Mouse (Mus musculus): ENCODE measurements at regions not wholly inside any gene's neighbourhood (a gene's known extent, or its start where the extent isn't known, plus 50 kb on each side); places are given as distances from the start of the nearest gene placed in this dataset.
A peak's percentile ranks its signal among the peaks of the same experiment; 100 is the strongest.

- ATAC-seq (no peak), DNase-seq (ENCODE audit: low spot score) (peak; percentile 34)
- no peak overlapping the region for H3K4me3 ChIP-seq (ENCODE audit: low read depth, low read length)
- TF ChIP-seq EP300 (IDR thresholded peaks at IDR 0.05) (no peak), CTCF (IDR thresholded peaks at IDR 0.05) (no peak)
- H3K9ac ChIP-seq (replicated peaks; ENCODE audit: low read depth) = no peak overlapping the region
- H3K27ac ChIP-seq (ENCODE audit: low read length) = no peak overlapping the region
- H3K9me3 ChIP-seq (ENCODE audit: low read length) = no peaks in the 10 kb centered on the region
- H3K27me3 ChIP-seq (replicated peaks; ENCODE audit: insufficient read depth, low read length) = no peaks in the 10 kb centered on the region
- no peaks in the 10 kb centered on the region for H3K4me1 ChIP-seq (ENCODE audit: insufficient read depth, low read depth, low read length)
- H3K36me3 ChIP-seq (ENCODE audit: insufficient read depth, low read length) = no peaks in the 10 kb centered on the region
- H3K4me2 ChIP-seq (replicated peaks; ENCODE audit: low read depth, low read length) = no peak overlapping the region
Measured at GRCm38 (mm10) chr5:47185868-47186267, 797.1 kb upstream of the Slit2 start.

- no peak overlapping the region for H3K9ac ChIP-seq (replicated peaks; ENCODE audit: low read depth)
- no peaks in the 10 kb centered on the region for H3K4me1 ChIP-seq (ENCODE audit: insufficient read depth, low read depth, low read length)
- no peaks in the 10 kb centered on the region for H3K27me3 ChIP-seq (replicated peaks; ENCODE audit: insufficient read depth, low read length)
- TF ChIP-seq EP300 (IDR thresholded peaks at IDR 0.05) = peak; percentile 71
- TF ChIP-seq CTCF (IDR thresholded peaks at IDR 0.05) = no peak
- no peak for DNase-seq (ENCODE audit: low spot score)
- no peaks in the 10 kb centered on the region for H3K9me3 ChIP-seq (ENCODE audit: low read length)
- no peak for ATAC-seq
- WGBS = 46% methylated on average over 3 of the region's 3 CpGs
- H3K4me3 ChIP-seq (ENCODE audit: low read depth, low read length) = no peak overlapping the region
- H3K36me3 ChIP-seq (ENCODE audit: insufficient read depth, low read length) = no peaks in the 10 kb centered on the region
- no peak overlapping the region for H3K4me2 ChIP-seq (replicated peaks; ENCODE audit: low read depth, low read length)
- no peak overlapping the region for H3K27ac ChIP-seq (ENCODE audit: low read length)
Measured at GRCm38 (mm10) chr5:47202164-47202914, 780.6 kb upstream of the Slit2 start.

GRCm38 (mm10) chr5:47202915-47203296 is 780.0 kb upstream of the Slit2 start:
- no peaks in the 10 kb centered on the region for H3K9me3 ChIP-seq (ENCODE audit: low read length)
- H3K4me3 ChIP-seq (ENCODE audit: low read depth, low read length) = no peak overlapping the region
- no peaks in the 10 kb centered on the region for H3K27me3 ChIP-seq (replicated peaks; ENCODE audit: insufficient read depth, low read length)
- ATAC-seq (no peak), DNase-seq (ENCODE audit: low spot score) (no peak)
- no peaks in the 10 kb centered on the region for H3K4me1 ChIP-seq (ENCODE audit: insufficient read depth, low read depth, low read length)
- H3K36me3 ChIP-seq (ENCODE audit: insufficient read depth, low read length) = no peaks in the 10 kb centered on the region
- H3K27ac ChIP-seq (ENCODE audit: low read length) = no peak overlapping the region
- TF ChIP-seq CTCF (IDR thresholded peaks at IDR 0.05) (no peak), EP300 (IDR thresholded peaks at IDR 0.05) (no peak)
- no peak overlapping the region for H3K9ac ChIP-seq (replicated peaks; ENCODE audit: low read depth)
- 44% methylated on average over 1 of the region's 1 CpGs for WGBS
- H3K4me2 ChIP-seq (replicated peaks; ENCODE audit: low read depth, low read length) = no peak overlapping the region

GRCm38 (mm10) chr5:47210542-47210941 is 772.4 kb upstream of the Slit2 start:
- H3K4me3 ChIP-seq (ENCODE audit: low read depth, low read length) = no peak overlapping the region
- no peak overlapping the region for H3K4me2 ChIP-seq (replicated peaks; ENCODE audit: low read depth, low read length)
- DNase-seq (ENCODE audit: low spot score) (no peak), ATAC-seq (no peak)
- H3K4me1 ChIP-seq (ENCODE audit: insufficient read depth, low read depth, low read length) = no peaks in the 10 kb centered on the region
- WGBS = 76% methylated on average over 1 of the region's 1 CpGs
- H3K9me3 ChIP-seq (ENCODE audit: low read length) = no peaks in the 10 kb centered on the region
- no peak overlapping the region for H3K27ac ChIP-seq (ENCODE audit: low read length)
- H3K9ac ChIP-seq (replicated peaks; ENCODE audit: low read depth) = no peak overlapping the region
- no peak for TF ChIP-seq CTCF (IDR thresholded peaks at IDR 0.05)
- no peak for TF ChIP-seq EP300 (IDR thresholded peaks at IDR 0.05)
- no peaks in the 10 kb centered on the region for H3K27me3 ChIP-seq (replicated peaks; ENCODE audit: insufficient read depth, low read length)
- H3K36me3 ChIP-seq (ENCODE audit: insufficient read depth, low read length) = no peaks in the 10 kb centered on the region

GRCm38 (mm10) chr5:47215421-47215820 is 767.5 kb upstream of the Slit2 start:
- no peak overlapping the region for H3K4me3 ChIP-seq (ENCODE audit: low read depth, low read length)
- no peak overlapping the region for H3K27ac ChIP-seq (ENCODE audit: low read length)
- ATAC-seq (no peak), DNase-seq (ENCODE audit: low spot score) (no peak)
- no peaks in the 10 kb centered on the region for H3K9me3 ChIP-seq (ENCODE audit: low read length)
- no peak overlapping the region for H3K9ac ChIP-seq (replicated peaks; ENCODE audit: low read depth)
- H3K4me2 ChIP-seq (replicated peaks; ENCODE audit: low read depth, low read length) = no peak overlapping the region
- H3K27me3 ChIP-seq (replicated peaks; ENCODE audit: insufficient read depth, low read length) = no peaks in the 10 kb centered on the region
- TF ChIP-seq CTCF (IDR thresholded peaks at IDR 0.05) (no peak), EP300 (IDR thresholded peaks at IDR 0.05) (no peak)
- H3K36me3 ChIP-seq (ENCODE audit: insufficient read depth, low read length) = no peaks in the 10 kb centered on the region
- no peaks in the 10 kb centered on the region for H3K4me1 ChIP-seq (ENCODE audit: insufficient read depth, low read depth, low read length)

- H3K4me1 ChIP-seq (ENCODE audit: insufficient read depth, low read depth, low read length) = no peaks in the 10 kb centered on the region
- WGBS = 60% methylated on average over 1 of the region's 1 CpGs
- H3K4me2 ChIP-seq (replicated peaks; ENCODE audit: low read depth, low read length) = no peak overlapping the region
- DNase-seq (ENCODE audit: low spot score) = no peak
- no peak overlapping the region for H3K27ac ChIP-seq (ENCODE audit: low read length)
- no peak overlapping the region for H3K4me3 ChIP-seq (ENCODE audit: low read depth, low read length)
- no peaks in the 10 kb centered on the region for H3K27me3 ChIP-seq (replicated peaks; ENCODE audit: insufficient read depth, low read length)
- TF ChIP-seq CTCF (IDR thresholded peaks at IDR 0.05) = peak; percentile 29
- no peak for TF ChIP-seq EP300 (IDR thresholded peaks at IDR 0.05)
- ATAC-seq = no peak
- H3K9ac ChIP-seq (replicated peaks; ENCODE audit: low read depth) = no peak overlapping the region
- H3K36me3 ChIP-seq (ENCODE audit: insufficient read depth, low read length) = no peaks in the 10 kb centered on the region
- H3K9me3 ChIP-seq (ENCODE audit: low read length) = no peaks in the 10 kb centered on the region
Measured at GRCm38 (mm10) chr5:47225247-47225646, 757.7 kb upstream of the Slit2 start.

GRCm38 (mm10) chr5:47236094-47236493 is 746.8 kb upstream of the Slit2 start:
- no peak for DNase-seq (ENCODE audit: low spot score)
- no peak overlapping the region for H3K9ac ChIP-seq (replicated peaks; ENCODE audit: low read depth)
- no peak overlapping the region for H3K27ac ChIP-seq (ENCODE audit: low read length)
- ATAC-seq = no peak
- H3K4me3 ChIP-seq (ENCODE audit: low read depth, low read length) = no peak overlapping the region
- H3K27me3 ChIP-seq (replicated peaks; ENCODE audit: insufficient read depth, low read length) = no peaks in the 10 kb centered on the region
- H3K4me2 ChIP-seq (replicated peaks; ENCODE audit: low read depth, low read length) = no peak overlapping the region
- H3K36me3 ChIP-seq (ENCODE audit: insufficient read depth, low read length) = no peaks in the 10 kb centered on the region
- no peaks in the 10 kb centered on the region for H3K9me3 ChIP-seq (ENCODE audit: low read length)
- TF ChIP-seq CTCF (IDR thresholded peaks at IDR 0.05) (no peak), EP300 (IDR thresholded peaks at IDR 0.05) (no peak)
- H3K4me1 ChIP-seq (ENCODE audit: insufficient read depth, low read depth, low read length) = no peaks in the 10 kb centered on the region
- 35% methylated on average over 1 of the region's 1 CpGs for WGBS
